Mouse (Mus musculus) embryonic fibroblast, embryonic 13.5 days (primary cell): ENCODE measurements around the gene Myh10.

Experiments
- CTCF ChIP-seq: IDR thresholded peaks from 2 replicates; pipeline ENCODE4 v1.5.1; 2011; ENCODE audit warnings: mild to moderate bottlenecking, control low read depth, low read length, moderate library complexity, borderline replicate concordance; ENCODE audit not compliant: insufficient read depth
- POLR2A ChIP-seq: IDR thresholded peaks from 2 replicates; pipeline ENCODE4 v1.6.1; 2011; ENCODE audit warnings: low read depth, mild to moderate bottlenecking, control low read depth, low read length, moderate library complexity

DNA sequence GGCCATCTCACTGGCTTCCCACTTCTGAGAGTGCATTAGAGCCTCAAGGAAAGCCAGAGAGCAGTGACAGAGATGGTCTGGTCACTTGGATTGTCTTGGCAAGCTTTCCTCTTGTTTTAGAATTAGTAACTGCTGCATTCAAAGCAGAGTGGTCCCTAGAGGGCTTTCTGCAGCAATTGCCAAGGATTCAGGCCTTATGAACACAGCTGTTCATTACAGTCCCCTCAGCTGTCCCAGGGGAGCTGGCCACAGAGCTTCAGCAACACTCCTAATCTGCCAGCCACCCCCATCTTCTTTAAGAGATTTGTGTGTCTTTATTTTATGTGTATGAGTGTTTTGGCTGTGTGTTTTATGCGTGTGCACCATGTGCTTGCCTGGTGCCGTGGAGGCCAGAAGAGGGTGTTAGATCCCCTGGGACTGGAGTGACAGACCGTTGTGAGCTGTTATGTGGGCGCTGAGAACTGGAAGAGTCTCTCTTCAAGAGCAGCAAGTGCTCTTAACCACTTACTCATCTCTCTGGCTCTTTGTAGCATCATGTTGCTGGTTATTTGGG lies 27.8 kb downstream of the Myh10 start:
- TF ChIP-seq CTCF = no peak
- no peak for TF ChIP-seq POLR2A
